Mouse (Mus musculus): ENCODE results near the gene Dnaja4. TPM values are rescaled to one million over a fixed set of nuclear protein-coding genes. Genes with fewer than 3 reads are reported as not detected.

Dnaja4 gene
- polyA plus RNA-seq, 1 experiment from 2014 or later: 16.1 TPM

Small RNA genes lying within 50 kb of the gene (microRNA-seq; reads per million reads assigned to microRNA genes)
- gene Mir5710 (ENCODE audit: borderline number of aligned reads): not detected

Other genes starting within 250 kb of the Dnaja4 start
- gene Dmxl2, start 197.2 kb upstream of the Dnaja4 start, polyA plus RNA-seq (2014; fragmentation: Nextera tagmentation; extraction: Ambion mirVana): 7.7 and 8.3 TPM in 2 replicates
- not detected in 2 replicates for gene Sh2d7, start 159.9 kb upstream of the Dnaja4 start, polyA plus RNA-seq (2014; fragmentation: Nextera tagmentation; extraction: Ambion mirVana)
- 18.8 and 22.4 TPM in 2 replicates for gene Cib2, start 138.7 kb upstream of the Dnaja4 start, polyA plus RNA-seq (2014; fragmentation: Nextera tagmentation; extraction: Ambion mirVana)
- 136 and 159 TPM in 2 replicates for gene Idh3a, start 112.5 kb upstream of the Dnaja4 start, polyA plus RNA-seq (2014; fragmentation: Nextera tagmentation; extraction: Ambion mirVana)
- 2.9 and 3.5 TPM in 2 replicates for gene Acsbg1, start 37.0 kb upstream of the Dnaja4 start, polyA plus RNA-seq (2014; fragmentation: Nextera tagmentation; extraction: Ambion mirVana)
- gene Wdr61, start 35.6 kb downstream of the Dnaja4 start, polyA plus RNA-seq (2014; fragmentation: Nextera tagmentation; extraction: Ambion mirVana): 143 and 154 TPM in 2 replicates
- 389 and 501 TPM in 2 replicates for gene Crabp1, start 65.9 kb downstream of the Dnaja4 start, polyA plus RNA-seq (2014; fragmentation: Nextera tagmentation; extraction: Ambion mirVana)
- gene Ireb2, start 164.9 kb downstream of the Dnaja4 start, polyA plus RNA-seq (2014; fragmentation: Nextera tagmentation; extraction: Ambion mirVana): 35.8 and 40.2 TPM in 2 replicates
- gene Hykk, start 218.4 kb downstream of the Dnaja4 start, polyA plus RNA-seq (2014; fragmentation: Nextera tagmentation; extraction: Ambion mirVana): 4.8 and 5.0 TPM in 2 replicates

Measured in embryonic facial prominence, embryonic 14.5 days (tissue).